Mouse (Mus musculus): ENCODE data around the gene Ncor1.

- no peak for TF ChIP-seq CTCF (IDR thresholded peaks at IDR 0.05; ENCODE audit: low read depth)
- TF ChIP-seq EP300 (IDR thresholded peaks at IDR 0.05; ENCODE audit: low read depth) = no peak
Measured at GRCm38 (mm10) chr11:62409611-62410010, 48.7 kb downstream of the Ncor1 start.
